Mouse (Mus musculus) lung, embryonic 14.5 days (tissue): ENCODE measurements around the gene Zfp595. TPM values are rescaled to one million over a fixed set of nuclear protein-coding genes. Genes with fewer than 3 reads are reported as not detected.
"Not testable (repeated sequence)": the region's sequence is repeated elsewhere in the genome, so short reads cannot be mapped to it uniquely, and the experiment has no call there.

Experiments used
- ATAC-seq: fragments of 200-750 bp; cut with Nextera tagmentation; 2 replicates; pipeline ENCODE4 v1.8.0; 2017; ENCODE audit warnings: mild to moderate bottlenecking, moderate TSS enrichment, moderate library complexity; ENCODE audit not compliant: insufficient read depth
- DNase-seq: peaks from one replicate; pipeline ENCODE4 v3.0.0-alpha.2; 2015
- H3K27ac ChIP-seq: fragments of 300-500 bp; sonication (generic); 2 replicates; pipeline ENCODE4 v1.5.1; 2014; ENCODE audit warnings: low read depth, mild to moderate bottlenecking, moderate library complexity
- H3K27me3 ChIP-seq: fragments of 300-500 bp; sonication (generic); 2 replicates; pipeline ENCODE4 v1.6.1; 2014; ENCODE audit warnings: low read length, control low read depth; ENCODE audit not compliant: insufficient read depth
- H3K36me3 ChIP-seq: fragments of 300-500 bp; sonication (generic); 2 replicates; pipeline ENCODE4 v1.6.1; 2014; ENCODE audit warnings: control low read depth; ENCODE audit not compliant: insufficient read depth
- H3K4me1 ChIP-seq: fragments of 300-500 bp; sonication (generic); 2 replicates; pipeline ENCODE4 v1.6.1; 2014; ENCODE audit warnings: antibody characterized with exemption, control low read depth; ENCODE audit not compliant: insufficient read depth
- H3K4me2 ChIP-seq: fragments of 300-500 bp; sonication (generic); 2 replicates; pipeline ENCODE4 v1.6.1; 2014; ENCODE audit warnings: mild to moderate bottlenecking
- H3K4me3 ChIP-seq: fragments of 300-500 bp; sonication (generic); 2 replicates; pipeline ENCODE4 v1.5.1; 2014; ENCODE audit warnings: low read depth, low read length
- H3K9ac ChIP-seq: fragments of 300-500 bp; sonication (generic); 2 replicates; pipeline ENCODE4 v1.6.1; 2014
- H3K9me3 ChIP-seq: fragments of 300-500 bp; sonication (generic); 2 replicates; pipeline ENCODE4 v1.6.1; 2016; ENCODE audit warnings: low read depth, low read length, control low read depth
- CTCF ChIP-seq: IDR thresholded peaks from 2 replicates; pipeline ENCODE4 v1.5.1; 2016; ENCODE audit warnings: antibody characterized with exemption, low read depth
- WGBS: fragments of 180-500 bp; shearing (Covaris S2); extraction: QIAGEN DNeasy Blood & Tissue Kit; methylation state at CpG from one replicate; pipeline ENCODE4 v1.1.7; 2014; 5-methylcytosine and 5-hydroxymethylcytosine counted together
- polyA plus RNA-seq: library from polyadenylated mRNA; unstranded; fragments of >200 nt; fragmentation: Nextera tagmentation; extraction: Ambion mirVana; gene quantifications from 2 replicates; pipeline ENCODE4 v1.2.1, GENCODE M21; 2014

The Zfp595 gene
- polyA plus RNA-seq: 2.9 and 3.1 TPM in 2 replicates

DNA sequence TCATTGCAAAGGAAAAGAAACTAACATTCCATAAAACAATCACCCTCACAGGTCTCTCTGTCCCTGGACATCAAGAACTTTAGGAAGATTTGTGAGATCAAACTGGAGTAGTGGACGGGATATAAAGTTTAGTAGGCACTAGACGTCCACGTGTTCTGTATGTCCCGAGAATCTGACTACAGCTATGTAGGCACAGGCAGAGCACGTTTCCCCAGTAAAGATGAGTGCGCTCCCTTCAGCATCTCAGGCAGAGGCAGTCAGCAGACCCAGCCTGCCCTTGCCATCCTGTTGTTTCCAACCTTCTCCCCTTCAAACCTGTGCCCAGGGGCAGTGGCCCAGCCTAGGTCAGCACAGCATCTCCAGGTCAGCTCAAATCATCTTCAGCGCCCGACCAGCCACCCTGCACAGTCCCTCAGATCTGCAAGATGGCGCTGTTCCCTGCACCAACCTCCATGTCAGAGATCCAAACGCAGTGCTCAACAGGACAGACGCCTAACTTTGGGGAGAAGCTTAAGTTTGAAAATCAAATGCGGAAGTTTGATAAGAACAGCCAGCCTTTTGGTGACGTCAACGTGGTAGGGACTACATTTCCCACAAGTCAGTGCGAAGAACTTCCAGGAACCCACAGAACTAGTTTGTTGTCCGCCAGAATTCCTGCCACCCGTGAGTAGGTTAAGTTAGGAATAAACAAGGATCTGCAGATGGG, at the start of gene Zfp595:
Zfp595 (minus strand) TSS at position 552 of the 706 bp plus-strand sequence.
- Histone ChIP-seq H3K36me3 (no peaks in the 10 kb centered on the region), H3K9me3 (no peaks in the 10 kb centered on the region), H3K4me1 (no peaks in the 10 kb centered on the region), H3K4me3 (peak within 1 kb of the TSS; percentile 45), H3K9ac (peak within 1 kb of the TSS; percentile 34), H3K4me2 (peak within 1 kb of the TSS; percentile 62), H3K27me3 (no peaks in the 10 kb centered on the region), H3K27ac (peak within 1 kb of the TSS; percentile 62)
- DNase-seq (peak; percentile 95), ATAC-seq (peak; percentile 95)
- WGBS: 12% methylated on average over 17 of the region's 17 CpGs
- TF ChIP-seq CTCF: peak; percentile 64

DNA sequence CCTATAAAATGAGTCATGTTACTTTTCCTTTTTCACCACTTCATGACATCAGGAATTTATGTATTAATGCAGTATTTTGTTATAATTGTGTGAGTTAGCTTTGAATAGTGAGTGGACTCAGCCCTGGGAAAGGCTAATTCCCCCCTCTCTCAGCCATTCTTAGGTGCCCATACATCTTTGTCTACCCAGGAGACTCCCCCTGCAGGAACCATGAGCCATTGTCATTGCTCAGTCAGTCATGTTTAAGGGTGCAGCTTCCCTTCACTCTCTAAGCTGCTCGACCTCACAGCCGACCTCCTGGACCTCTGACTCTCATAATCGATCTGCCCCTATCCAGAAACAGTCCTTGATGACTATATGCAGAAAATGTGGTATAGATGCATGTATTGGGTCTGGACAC, 43.9 kb upstream of the Zfp595 start:
- WGBS: 77% methylated on average over 3 of the region's 3 CpGs
- ATAC-seq, H3K36me3 ChIP-seq: not testable (repeated sequence)

DNA sequence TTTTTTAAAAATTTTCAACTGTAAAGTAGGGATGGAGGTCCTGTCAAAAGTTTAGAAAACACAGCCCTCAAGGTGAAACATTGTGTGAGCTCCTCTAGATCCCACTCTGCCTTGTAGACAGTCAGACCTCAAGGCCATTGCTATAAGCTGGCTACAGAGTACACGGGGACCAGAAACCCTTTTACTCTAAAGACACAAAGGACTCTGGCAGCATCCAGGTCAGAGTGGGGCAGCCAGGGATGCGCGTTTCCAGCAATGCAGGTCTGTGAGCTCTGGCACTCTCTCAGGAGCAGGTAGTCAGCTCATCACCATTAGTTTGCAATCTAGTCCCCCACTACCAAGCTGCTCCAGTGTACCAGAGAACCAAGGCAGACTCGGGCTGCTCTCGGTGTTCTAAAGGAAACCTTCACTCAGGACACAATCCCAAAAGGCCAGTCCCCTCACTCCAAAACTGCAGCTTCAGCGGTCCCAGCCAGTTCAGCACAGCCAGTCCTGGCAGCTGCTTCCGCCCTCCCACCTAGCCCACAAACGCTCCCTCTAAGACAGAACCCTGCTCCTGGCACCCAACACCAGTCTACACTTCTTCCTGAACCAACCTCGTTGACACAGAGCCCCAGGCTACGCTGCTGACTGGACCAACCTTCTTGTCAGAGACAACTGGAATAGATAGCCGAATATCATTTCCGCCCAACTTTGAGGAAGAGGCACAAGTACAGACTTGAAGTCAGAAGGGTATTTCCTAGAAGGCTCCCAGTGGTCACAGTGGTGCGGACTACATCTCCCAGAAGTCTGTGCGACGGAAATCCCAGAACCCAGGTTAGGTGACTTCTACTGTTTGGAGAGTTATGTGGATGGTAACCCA, 42.9 kb upstream of the Zfp595 start, which contains the start of the genes Gm28041 and Zfp456:
Gm28041 (minus strand) TSS at position 684 of the 862 bp plus-strand sequence.
Zfp456 (minus strand) TSS at position 761 of the 862 bp plus-strand sequence.
- H3K4me2 ChIP-seq: peak within 1 kb of the TSS; percentile 58
- H3K27ac ChIP-seq, H3K4me1 ChIP-seq, H3K27me3 ChIP-seq, H3K36me3 ChIP-seq, H3K9me3 ChIP-seq: not testable (repeated sequence)
- ATAC-seq: peak; percentile 99
- peak within 1 kb of the TSS; percentile 43 for H3K9ac ChIP-seq
- peak; percentile 82 for DNase-seq
- peak within 1 kb of the TSS; percentile 48 for H3K4me3 ChIP-seq
- WGBS: 13% methylated on average over 13 of the region's 15 CpGs

More for the DNA sequence above, 43.9 kb upstream of the Zfp595 start:
- H3K9ac ChIP-seq, H3K27me3 ChIP-seq, H3K4me3 ChIP-seq, H3K4me2 ChIP-seq, H3K9me3 ChIP-seq, H3K27ac ChIP-seq, H3K4me1 ChIP-seq, DNase-seq: not testable (repeated sequence)

DNA sequence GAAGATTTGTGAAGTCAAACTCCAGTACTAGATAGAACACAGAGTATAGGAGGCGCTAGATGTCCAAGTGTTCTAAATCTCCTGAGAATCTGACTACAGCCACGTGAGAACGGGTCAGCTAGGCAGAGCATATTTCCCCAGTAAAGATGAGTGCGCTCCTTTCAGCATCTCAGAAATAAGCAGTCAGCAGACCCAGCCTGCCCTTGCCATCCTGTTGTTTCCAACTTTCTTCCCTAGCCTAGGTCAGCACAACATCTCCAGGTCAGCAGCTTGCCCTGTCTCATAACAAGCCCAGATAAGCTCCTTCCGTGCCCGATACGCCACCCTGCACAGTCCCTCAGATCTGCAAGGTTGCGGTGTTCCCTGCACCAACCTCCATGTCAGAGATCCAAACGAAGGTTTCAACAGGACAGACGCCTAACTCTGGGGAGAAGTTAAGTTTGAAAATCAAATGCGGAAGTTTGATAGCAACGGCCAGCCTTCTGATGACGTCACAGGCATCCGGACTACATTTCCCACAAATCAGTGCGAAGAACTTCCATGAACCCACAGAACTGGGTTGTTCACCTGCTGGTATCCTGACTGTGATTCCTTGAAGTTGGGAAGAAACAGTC, 27.9 kb upstream of the Zfp595 start, which contains the start of the genes Gm28044 and Zfp953:
Gm28044 (minus strand) TSS at position 406 of the 614 bp plus-strand sequence.
Zfp953 (minus strand) TSS at position 475 of the 614 bp plus-strand sequence.
- ATAC-seq (peak; percentile 92), DNase-seq (peak; percentile 96)
- Histone ChIP-seq H3K4me3 (peak within 1 kb of the TSS; percentile 78), H3K9ac (peak within 1 kb of the TSS; percentile 71), H3K27me3 (no peaks in the 10 kb centered on the region), H3K4me2 (peak within 1 kb of the TSS; percentile 64), H3K9me3 (no peaks in the 10 kb centered on the region), H3K36me3 (no peaks in the 10 kb centered on the region), H3K27ac (peak within 1 kb of the TSS; percentile 69), H3K4me1 (no peaks in the 10 kb centered on the region)
- peak; percentile 33 for TF ChIP-seq CTCF
- under 1% methylated on average over 15 of the region's 15 CpGs for WGBS

DNA sequence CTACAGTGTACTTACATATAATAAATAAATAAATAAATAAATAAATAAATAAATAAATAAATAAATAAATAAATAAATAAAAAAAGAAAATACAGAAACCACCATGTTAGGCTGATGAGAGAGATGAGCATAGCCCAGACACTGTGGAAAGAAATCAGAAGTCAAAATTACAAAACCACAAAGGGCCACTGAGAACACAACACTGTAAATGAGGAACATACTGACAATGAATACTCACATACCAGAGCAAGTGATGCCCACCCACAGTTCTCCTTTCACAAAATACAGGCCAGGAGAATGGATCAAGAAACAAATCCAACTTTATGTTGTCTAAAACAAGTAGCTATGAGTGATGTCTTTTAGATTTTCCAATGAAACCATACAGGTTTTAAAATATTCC, 19.5 kb upstream of the Zfp595 start:
- H3K4me2 ChIP-seq: no peak overlapping the region
- TF ChIP-seq CTCF: no peak
- no peak overlapping the region for H3K9ac ChIP-seq
- H3K4me3 ChIP-seq: no peak overlapping the region
- H3K36me3 ChIP-seq: no peaks in the 10 kb centered on the region
- no peaks in the 10 kb centered on the region for H3K27me3 ChIP-seq
- DNase-seq (no peak), ATAC-seq (no peak)
- no peaks in the 10 kb centered on the region for H3K4me1 ChIP-seq
- no peaks in the 10 kb centered on the region for H3K9me3 ChIP-seq
- H3K27ac ChIP-seq: no peak overlapping the region

DNA sequence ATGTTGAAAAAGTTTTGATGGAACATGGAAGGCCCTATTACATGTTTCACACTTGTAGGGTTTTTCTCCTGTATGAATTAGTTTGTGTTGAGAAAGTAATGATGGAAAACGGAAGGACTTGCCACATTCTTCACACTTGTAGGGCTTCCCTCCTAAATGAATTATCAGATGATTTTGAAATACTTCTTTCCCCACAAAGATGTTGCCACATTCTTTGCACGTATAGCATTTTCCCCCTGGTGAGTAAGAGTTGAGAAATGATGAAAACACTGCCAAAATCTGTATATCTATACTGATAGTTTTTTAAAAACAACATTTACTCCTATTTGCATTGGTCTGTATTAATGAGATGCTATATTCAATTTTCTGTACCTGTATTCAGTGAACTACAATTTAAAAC, 11.1 kb upstream of the Zfp595 start:
- no peak overlapping the region for H3K9ac ChIP-seq
- peaks cover 6% of the 10 kb centered on the region; the same call in 1 of the 2 replicates for H3K36me3 ChIP-seq
- no peak for DNase-seq
- TF ChIP-seq CTCF: no peak
- no peaks in the 10 kb centered on the region for H3K27me3 ChIP-seq
- no peak for ATAC-seq
- WGBS: 79% methylated on average over 2 of the region's 2 CpGs
- H3K4me1 ChIP-seq: no peaks in the 10 kb centered on the region
- no peak overlapping the region for H3K4me3 ChIP-seq
- H3K4me2 ChIP-seq: no peak overlapping the region
- H3K9me3 ChIP-seq: no peaks in the 10 kb centered on the region
- H3K27ac ChIP-seq: no peak overlapping the region
